Mouse (Mus musculus) layer of hippocampus, adult 2 months (tissue): ENCODE results near the gene Acyp2. TPM values are rescaled to one million over a fixed set of nuclear protein-coding genes. Genes with fewer than 3 reads are reported as not detected.

Experiments
- DNase-seq, 2 experiments: peaks; one replicate each; pipeline ENCODE4 v3.0.0; 2022; ENCODE audit warnings: low spot score in 2 of 2
- H3K27ac ChIP-seq: fragments of 200-600 bp; 2 replicates; pipeline ENCODE4 v1.8.1; 2022
- H3K4me3 ChIP-seq: fragments of 200-600 bp; 2 replicates; pipeline ENCODE4 v1.8.1; 2022; ENCODE audit warnings: mild to moderate bottlenecking
- CTCF ChIP-seq: fragments of 200-600 bp; conservative IDR thresholded peaks from 2 replicates; pipeline ENCODE4 v1.8.1; 2022; ENCODE audit warnings: antibody characterized with exemption, mild to moderate bottlenecking, moderate library complexity
- total RNA-seq, 2 experiments: library from RNA; stranded (reverse); gene quantifications; 2 replicates each; pipeline ENCODE4 v1.2.3; 2021

Acyp2 gene
- total RNA-seq, 2 experiments from 2014 or later, result 21.2 to 22.4 TPM

DNA sequence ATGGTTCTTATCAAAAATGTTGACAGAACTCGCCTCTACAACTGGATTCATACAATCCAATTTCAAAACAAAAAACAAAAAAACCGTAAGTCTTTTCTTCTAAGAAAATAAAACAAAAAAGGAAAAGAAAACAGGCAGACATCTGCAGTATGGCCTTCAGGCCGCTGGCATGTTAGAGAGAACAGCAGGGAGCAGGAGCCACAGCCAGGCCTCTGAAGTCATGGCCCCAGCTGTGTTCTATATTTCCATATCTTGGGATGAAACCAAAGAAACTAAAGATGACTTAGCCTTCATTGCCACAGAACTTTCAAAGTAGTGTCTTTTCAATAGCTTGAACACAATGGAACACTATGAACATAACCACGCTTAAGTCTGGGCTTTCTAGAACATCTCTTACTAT is 31.2 kb downstream of the Acyp2 start:
- DNase-seq, result no peak
- no peak overlapping the region for H3K4me3 ChIP-seq
- H3K27ac ChIP-seq, result no peak overlapping the region
- TF ChIP-seq CTCF, result no peak

DNA sequence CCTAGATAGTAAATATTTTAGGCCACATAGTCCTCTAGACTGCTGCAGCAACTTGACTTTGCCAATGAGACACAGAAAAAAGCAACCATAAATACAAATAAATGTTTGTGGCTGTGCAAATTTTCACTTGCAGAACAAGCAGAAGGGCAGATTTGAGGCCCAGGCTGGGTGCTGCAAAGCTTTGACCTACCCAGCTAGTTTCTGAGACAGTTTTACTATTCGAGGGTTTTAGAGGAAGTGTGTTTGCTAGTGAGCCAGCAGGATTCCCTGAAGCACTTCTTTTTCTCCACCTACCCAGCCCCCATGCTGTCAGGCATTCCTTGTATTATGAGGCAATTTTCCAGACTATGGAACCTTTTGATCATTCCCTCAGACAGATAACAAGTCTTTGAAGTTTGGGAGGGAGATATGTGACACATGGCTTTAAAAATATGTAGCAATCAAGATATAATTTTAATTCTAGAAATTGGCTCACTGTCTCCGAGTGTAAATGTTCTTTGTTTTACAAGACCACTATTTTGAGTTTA is 31.8 kb downstream of the Acyp2 start:
- Histone ChIP-seq H3K4me3 (no peak overlapping the region), H3K27ac (no peak overlapping the region)
- no peak for TF ChIP-seq CTCF
- no peak for DNase-seq

DNA sequence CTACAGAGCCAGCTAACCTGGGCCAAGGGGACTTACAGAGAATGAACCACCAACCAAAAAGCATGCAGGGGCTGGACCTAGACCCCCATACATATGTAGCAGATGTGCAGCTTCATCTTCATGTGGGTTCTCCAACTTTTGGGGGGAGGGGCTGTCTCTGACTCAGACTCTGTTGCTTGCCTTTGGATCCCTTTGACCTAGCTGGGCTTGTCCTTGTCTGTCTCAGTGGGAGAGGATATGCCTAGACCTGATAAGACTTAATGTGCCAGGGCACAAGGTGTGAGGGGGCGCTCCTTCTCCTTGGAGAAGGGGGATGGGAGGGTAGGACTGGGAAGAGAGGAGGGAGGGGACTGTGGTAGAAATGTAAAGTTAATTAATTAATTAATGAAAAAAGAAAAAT is 33.4 kb downstream of the Acyp2 start:
- TF ChIP-seq CTCF, result no peak
- Histone ChIP-seq H3K27ac (no peak overlapping the region), H3K4me3 (no peak overlapping the region)
- no peak for DNase-seq

DNA sequence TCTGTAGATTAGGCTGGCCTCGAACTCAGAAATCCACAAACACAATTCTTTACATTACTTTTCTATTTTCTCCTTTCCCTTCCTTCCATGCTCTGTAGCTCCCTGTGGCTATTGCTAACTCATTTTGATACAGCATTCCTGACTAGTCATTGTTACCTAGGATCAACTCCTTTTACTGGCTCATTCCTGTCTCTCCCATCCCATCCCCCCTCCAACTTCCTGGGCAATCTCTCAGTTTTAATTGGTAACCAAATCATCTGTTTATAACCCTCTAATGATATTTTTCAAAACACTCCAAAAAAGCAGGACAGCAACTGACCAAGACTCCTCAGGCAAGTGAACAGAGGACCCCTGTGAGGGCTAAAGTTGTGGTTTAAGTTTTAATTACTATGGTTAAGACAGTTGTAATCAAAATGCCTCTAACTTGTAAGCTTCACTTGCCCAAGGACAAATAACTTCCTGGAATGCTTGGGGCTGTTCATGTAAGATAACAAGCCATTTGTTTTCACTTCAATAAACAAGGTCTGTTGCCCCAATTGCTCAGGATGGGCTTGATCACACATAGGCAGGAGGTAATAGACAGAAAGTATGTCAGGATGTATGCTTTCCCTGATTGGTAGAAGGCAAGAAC is 35.4 kb downstream of the Acyp2 start:
- Histone ChIP-seq H3K4me3 (no peak overlapping the region), H3K27ac (no peak overlapping the region)
- TF ChIP-seq CTCF, result no peak
- DNase-seq, result no peak

DNA sequence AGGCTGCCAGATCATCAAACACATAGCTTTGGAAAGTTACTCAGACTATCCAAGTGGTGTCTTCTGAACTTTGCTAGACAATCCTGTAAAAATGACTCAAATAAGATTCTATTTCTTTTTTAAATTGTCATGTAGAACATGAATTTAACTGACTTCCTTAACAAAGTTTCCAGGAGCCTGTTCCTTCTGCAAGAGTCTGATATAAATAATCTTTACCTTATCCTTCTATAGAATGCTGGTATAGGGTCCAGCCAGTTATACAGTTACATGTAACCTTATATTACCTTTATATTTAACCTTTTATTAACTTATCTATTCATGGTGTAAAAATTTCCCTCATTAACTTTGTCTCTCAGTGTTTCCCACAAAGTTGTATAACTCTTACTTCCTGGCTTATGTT is 36.7 kb downstream of the Acyp2 start:
- no peak for TF ChIP-seq CTCF
- no peak overlapping the region for H3K27ac ChIP-seq

DNA sequence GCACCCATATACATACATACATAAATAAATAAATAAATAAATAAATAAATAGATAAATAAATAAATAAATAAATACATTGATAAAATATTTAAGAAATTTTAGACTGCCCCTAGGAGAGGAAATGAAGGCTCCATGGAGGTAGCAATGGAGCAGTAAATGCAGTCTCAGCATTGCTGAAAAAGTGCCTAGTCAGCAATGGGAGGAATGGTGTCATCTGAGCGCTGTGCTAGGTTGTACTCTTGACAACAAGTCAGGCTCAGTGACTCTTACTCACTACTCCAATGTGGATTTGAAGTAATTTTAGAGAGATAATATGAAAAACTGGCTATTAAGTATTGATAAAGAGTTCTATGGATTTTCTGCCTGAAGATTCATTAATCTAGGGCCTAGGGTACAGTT is 40.1 kb downstream of the Acyp2 start:
- DNase-seq, result no peak
- H3K4me3 ChIP-seq, result no peak overlapping the region
- no peak for TF ChIP-seq CTCF
- no peak overlapping the region for H3K27ac ChIP-seq

More for the DNA sequence above, 36.7 kb downstream of the Acyp2 start:
- DNase-seq, result no peak
- H3K4me3 ChIP-seq, result no peak overlapping the region

DNA sequence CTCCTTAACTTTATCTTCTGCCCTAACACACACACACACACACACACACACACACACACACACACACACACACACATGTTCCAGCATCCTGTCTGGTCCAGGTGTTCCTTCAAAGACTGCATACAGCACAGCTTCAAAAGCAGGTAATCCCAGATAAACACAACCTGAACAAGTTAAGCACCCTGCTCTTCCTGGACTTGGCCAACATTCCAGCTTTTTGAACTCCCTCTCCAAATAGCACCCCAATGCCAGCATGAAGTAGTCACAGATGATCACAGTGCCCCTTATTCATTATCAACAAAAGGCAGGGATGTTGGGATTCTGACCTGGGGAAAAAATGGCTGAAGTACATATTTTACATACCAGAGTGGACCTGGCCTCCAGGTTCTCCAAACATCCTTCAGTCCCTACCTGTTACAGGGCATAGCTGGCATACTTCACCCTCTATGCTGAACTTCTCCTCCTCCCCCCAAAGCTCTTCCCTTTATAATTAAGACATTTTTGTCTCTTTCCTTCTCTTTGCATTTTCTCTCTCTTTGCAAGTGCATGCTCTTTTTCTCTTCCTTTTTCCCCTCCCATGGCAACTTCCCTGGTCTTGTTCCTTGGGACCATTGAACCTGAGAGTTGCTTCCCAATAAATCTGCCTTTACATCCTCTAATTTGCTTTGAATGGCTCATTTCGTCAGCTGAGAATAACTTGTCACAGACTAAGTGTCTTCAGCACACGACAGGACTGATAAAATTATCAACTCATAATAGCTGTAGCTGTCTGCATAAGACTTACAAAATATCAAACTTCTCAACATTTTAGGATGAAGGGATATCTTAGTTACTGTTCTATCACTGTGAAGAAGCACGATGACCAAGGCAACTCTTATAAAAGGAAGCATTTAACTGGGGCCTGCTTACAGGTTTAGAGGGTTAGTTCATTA is 41.5 kb downstream of the Acyp2 start:
- no peak overlapping the region for H3K4me3 ChIP-seq
- H3K27ac ChIP-seq, result no peak overlapping the region
- no peak for TF ChIP-seq CTCF
- DNase-seq, result no peak

DNA sequence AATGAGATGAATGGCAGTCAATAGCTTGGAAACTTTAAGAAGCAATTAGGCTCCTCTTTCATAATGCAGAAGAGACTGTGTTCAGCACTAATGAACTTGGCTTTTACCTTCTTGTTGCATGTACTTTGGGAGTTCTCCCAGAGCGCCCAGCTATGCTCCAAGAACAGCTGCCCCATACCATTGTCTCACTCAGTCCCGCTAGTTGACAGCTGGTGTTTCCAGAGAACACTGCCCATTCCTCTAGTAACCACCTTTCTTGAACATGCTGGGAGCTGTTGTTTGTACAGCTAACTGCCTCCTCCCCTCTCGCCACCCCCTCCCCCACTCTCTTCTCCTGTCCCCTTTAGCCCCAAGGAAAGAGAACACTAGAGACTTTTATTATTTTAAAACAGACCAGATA is 52.1 kb downstream of the Acyp2 start:
- H3K27ac ChIP-seq, result no peak overlapping the region
- no peak for TF ChIP-seq CTCF
- no peak overlapping the region for H3K4me3 ChIP-seq
- no peak for DNase-seq

DNA sequence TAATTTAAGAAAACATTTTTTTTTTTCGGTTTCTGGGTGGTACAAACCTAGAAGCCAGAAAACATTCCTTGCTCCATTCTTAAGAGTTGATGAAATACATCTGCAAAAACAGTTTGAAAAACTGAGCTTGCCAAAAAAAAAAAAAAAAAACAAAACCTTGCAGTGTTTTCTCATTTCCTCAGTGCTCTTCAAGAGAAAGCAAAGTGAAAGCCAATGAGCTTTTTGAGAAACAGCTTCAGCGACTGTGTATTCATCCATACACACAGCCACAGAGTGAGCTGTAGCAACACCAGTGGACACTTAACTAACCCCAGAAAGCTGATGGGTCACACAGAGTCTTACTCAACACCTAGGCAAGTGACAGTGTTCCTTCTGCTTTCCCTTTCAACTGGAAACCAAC is 69.4 kb downstream of the Acyp2 start:
- H3K4me3 ChIP-seq, result no peak overlapping the region
- TF ChIP-seq CTCF, result no peak

DNA sequence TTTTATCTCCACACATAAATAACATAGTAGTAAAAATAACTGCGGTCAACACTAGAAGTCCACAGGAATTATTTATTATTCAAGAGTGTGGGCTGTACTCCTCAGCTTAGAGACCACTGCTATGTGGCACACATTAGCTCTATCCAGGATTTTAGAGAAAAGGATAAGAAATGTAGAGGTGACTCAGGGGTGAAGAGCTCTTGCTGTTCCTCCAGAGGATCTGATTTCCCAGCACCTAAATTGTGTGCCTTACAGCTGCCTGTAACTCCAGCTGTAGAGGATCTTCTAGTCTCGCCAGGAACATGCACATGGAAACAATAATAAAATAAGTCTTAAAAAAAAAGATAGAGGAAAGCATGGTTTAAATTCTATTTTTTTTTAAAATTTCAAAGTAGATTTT is 70.5 kb downstream of the Acyp2 start:
- no peak for DNase-seq
- TF ChIP-seq CTCF, result no peak
- Histone ChIP-seq H3K27ac (no peak overlapping the region), H3K4me3 (no peak overlapping the region)

More for the DNA sequence above, 69.4 kb downstream of the Acyp2 start:
- no peak overlapping the region for H3K27ac ChIP-seq
- DNase-seq, result no peak

DNA sequence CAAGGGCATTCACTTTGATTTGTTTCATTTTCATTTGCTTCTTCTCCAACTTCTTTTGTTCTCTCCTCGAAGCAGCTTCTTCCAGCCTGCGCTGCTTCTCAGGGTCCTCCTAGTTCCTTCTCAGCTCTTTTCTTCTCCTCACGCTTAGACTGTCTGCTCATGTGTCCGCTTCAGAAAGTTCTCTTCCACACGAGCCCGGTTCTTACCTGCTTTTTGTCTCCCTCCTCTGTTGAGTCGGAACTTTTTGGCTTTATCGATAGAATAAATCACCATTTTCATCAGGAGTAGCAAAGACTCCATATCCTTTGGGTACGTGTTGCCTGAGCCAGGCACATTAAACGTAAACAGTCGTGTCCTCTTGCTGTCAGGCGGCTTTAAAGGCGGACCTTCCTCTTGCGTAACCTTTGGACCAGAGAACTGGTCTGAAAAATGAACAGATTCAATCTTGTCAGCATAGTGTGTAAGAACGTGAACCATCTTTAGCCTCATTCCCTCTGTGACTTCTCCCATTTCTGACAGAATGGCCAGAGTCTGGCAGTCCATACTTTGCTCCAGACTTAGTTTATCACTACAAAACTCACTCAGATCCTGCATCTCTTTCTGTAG is 76.5 kb downstream of the Acyp2 start:
- TF ChIP-seq CTCF, result no peak
- no peak overlapping the region for H3K27ac ChIP-seq
- no peak for DNase-seq
- H3K4me3 ChIP-seq, result no peak overlapping the region

DNA sequence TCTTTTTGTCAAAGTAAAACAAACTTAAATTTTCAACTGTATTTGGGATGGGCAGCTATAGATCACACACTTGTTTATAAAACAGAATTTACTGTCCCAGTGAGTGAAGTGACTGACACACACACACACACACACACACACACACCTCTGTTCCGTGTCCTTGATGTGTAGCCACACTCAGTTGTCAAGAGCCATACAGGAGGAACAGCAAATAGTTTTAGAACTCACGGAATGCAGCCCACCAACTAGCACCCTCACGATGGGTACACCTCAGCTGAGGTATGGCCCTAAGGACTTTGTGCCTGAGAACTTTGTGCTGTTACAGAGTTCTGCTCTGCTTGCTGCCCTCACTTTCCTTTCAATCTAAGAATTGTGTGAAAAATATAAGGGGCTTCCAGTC is 78.8 kb downstream of the Acyp2 start:
- Histone ChIP-seq H3K4me3 (no peak overlapping the region), H3K27ac (no peak overlapping the region)
- no peak for DNase-seq
- TF ChIP-seq CTCF, result no peak

DNA sequence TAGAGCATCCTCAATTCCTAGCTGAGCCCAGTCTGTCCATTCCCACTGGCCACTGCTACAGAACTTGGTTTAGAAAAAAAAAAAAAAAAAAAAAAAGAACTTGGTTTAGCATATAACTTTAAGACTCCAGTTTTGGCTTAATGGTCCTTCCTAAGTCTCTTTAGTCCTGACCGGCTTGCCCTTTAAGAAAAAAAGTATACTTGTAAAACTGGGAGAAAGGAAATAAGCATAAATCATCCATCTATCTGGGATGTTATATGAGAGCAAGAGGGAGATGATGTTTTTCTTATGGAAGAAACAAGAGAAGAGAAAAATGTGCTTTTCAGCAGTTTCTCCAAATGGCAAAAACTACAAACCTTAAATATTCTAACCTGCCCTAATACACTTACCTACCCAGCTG is 89.2 kb downstream of the Acyp2 start:
- H3K27ac ChIP-seq, result no peak overlapping the region
- no peak for TF ChIP-seq CTCF
- no peak overlapping the region for H3K4me3 ChIP-seq
- DNase-seq, result no peak
